Mouse (Mus musculus) liver, embryonic 14 days (tissue): ENCODE results near the gene Ddr2. TPM values are rescaled to one million over a fixed set of nuclear protein-coding genes. Genes with fewer than 3 reads are reported as not detected.

Experiments used
- polyA plus RNA-seq: library from polyadenylated mRNA; depleted of rRNA; stranded (reverse); fragments of >200 nt; gene quantifications from 2 replicates; pipeline ENCODE4 v1.2.3, GENCODE M21; 2012; rRNA removed

Ddr2 gene
- 0.50 and 0.80 TPM in 2 replicates for polyA plus RNA-seq

GRCm38 (mm10) chr1:170110516-170111332, at the start of gene Ddr2:
Gene Ddr2 (minus strand): TSS chr1:170110762.

GRCm38 (mm10) chr1:169968792-169969515, 141.6 kb downstream of the Ddr2 start, which contains the start of gene Hsd17b7:
Gene Hsd17b7 (minus strand): TSS chr1:169969241.

GRCm38 (mm10) chr1:169928454-169928971, 182.0 kb downstream of the Ddr2 start, which contains the start of gene Ccdc190:
Gene Ccdc190 (plus strand): TSS chr1:169928648.

Other genes with a start within 250 kb of the Ddr2 start
- 0.02 TPM in 1 of 2 replicates, not detected in the other for gene Ccdc190, start 182.1 kb downstream of the Ddr2 start, polyA plus RNA-seq
- gene Hsd17b7, start 141.5 kb downstream of the Ddr2 start, polyA plus RNA-seq = 5.5 and 6.8 TPM in 2 replicates
- gene Uap1, start 64.2 kb upstream of the Ddr2 start, polyA plus RNA-seq = 14.5 and 17.5 TPM in 2 replicates
- gene Uhmk1, start 104.6 kb upstream of the Ddr2 start, polyA plus RNA-seq = 9.6 and 11.5 TPM in 2 replicates
- gene Sh2d1b2, start 122.0 kb upstream of the Ddr2 start, polyA plus RNA-seq = not detected in 2 replicates
- gene Sh2d1b1, start 166.6 kb upstream of the Ddr2 start, polyA plus RNA-seq = 0.17 and 0.18 TPM in 2 replicates
- 1.3 and 1.6 TPM in 2 replicates for gene Gm7694, start 195.6 kb upstream of the Ddr2 start, polyA plus RNA-seq
- gene Spata46, start 198.0 kb upstream of the Ddr2 start, polyA plus RNA-seq = not detected in 2 replicates